Mouse (Mus musculus): ENCODE data around the gene Coro7. TPM values are rescaled to one million over a fixed set of nuclear protein-coding genes. Genes with fewer than 3 reads are reported as not detected.
A peak's percentile ranks its signal among the peaks of the same experiment; 100 is the strongest.

Gene Coro7
- polyA plus RNA-seq, 1 experiment = 17.2 TPM

GRCm38 (mm10) chr16:4678080-4678479, 1.5 kb downstream of the Coro7 start:
- H3K36me3 ChIP-seq (ENCODE audit: control insufficient read depth, insufficient read depth, low read length) = no peaks in the 10 kb centered on the region
- H3K4me3 ChIP-seq (ENCODE audit: control insufficient read depth, low read depth, low read length) = no peak overlapping the region
- no peak overlapping the region for H3K27ac ChIP-seq (ENCODE audit: control insufficient read depth, insufficient read depth, low read depth, low read length)
- H3K4me1 ChIP-seq (ENCODE audit: control insufficient read depth, insufficient read depth, low read length) = peaks cover 9% of the 10 kb centered on the region
- TF ChIP-seq POLR2A (IDR thresholded peaks at IDR 0.05; ENCODE audit: control insufficient read depth, low read depth, low read length) (no peak), CTCF (IDR thresholded peaks at IDR 0.05; ENCODE audit: control insufficient read depth, insufficient read depth, insufficient replicate concordance, low read depth, low read length) (no peak)
- no peaks in the 10 kb centered on the region for H3K27me3 ChIP-seq (ENCODE audit: control insufficient read depth, insufficient read depth, low read length)

- Histone ChIP-seq H3K27ac (ENCODE audit: control insufficient read depth, insufficient read depth, low read depth, low read length) (no peak overlapping the region), H3K4me1 (ENCODE audit: control insufficient read depth, insufficient read depth, low read length) (peaks cover 9% of the 10 kb centered on the region), H3K4me3 (ENCODE audit: control insufficient read depth, low read depth, low read length) (no peak overlapping the region), H3K36me3 (ENCODE audit: control insufficient read depth, insufficient read depth, low read length) (no peaks in the 10 kb centered on the region), H3K27me3 (ENCODE audit: control insufficient read depth, insufficient read depth, low read length) (no peaks in the 10 kb centered on the region)
- TF ChIP-seq CTCF (IDR thresholded peaks at IDR 0.05; ENCODE audit: control insufficient read depth, insufficient read depth, insufficient replicate concordance, low read depth, low read length) (no peak), POLR2A (IDR thresholded peaks at IDR 0.05; ENCODE audit: control insufficient read depth, low read depth, low read length) (no peak)
These were observed 2.7 kb downstream of the Coro7 start for GRCm38 (mm10) chr16:4676836-4677235.

- TF ChIP-seq CTCF (IDR thresholded peaks at IDR 0.05; ENCODE audit: control insufficient read depth, insufficient read depth, insufficient replicate concordance, low read depth, low read length) (no peak), POLR2A (IDR thresholded peaks at IDR 0.05; ENCODE audit: control insufficient read depth, low read depth, low read length) (no peak)
- Histone ChIP-seq H3K4me3 (ENCODE audit: control insufficient read depth, low read depth, low read length) (no peak overlapping the region), H3K27ac (ENCODE audit: control insufficient read depth, insufficient read depth, low read depth, low read length) (no peak overlapping the region), H3K4me1 (ENCODE audit: control insufficient read depth, insufficient read depth, low read length) (peaks cover 5% of the 10 kb centered on the region), H3K27me3 (ENCODE audit: control insufficient read depth, insufficient read depth, low read length) (no peaks in the 10 kb centered on the region), H3K36me3 (ENCODE audit: control insufficient read depth, insufficient read depth, low read length) (no peaks in the 10 kb centered on the region)
These were observed 5.5 kb downstream of the Coro7 start for GRCm38 (mm10) chr16:4674091-4674490.

- Histone ChIP-seq H3K36me3 (ENCODE audit: control insufficient read depth, insufficient read depth, low read length) (no peaks in the 10 kb centered on the region), H3K27me3 (ENCODE audit: control insufficient read depth, insufficient read depth, low read length) (no peaks in the 10 kb centered on the region), H3K4me1 (ENCODE audit: control insufficient read depth, insufficient read depth, low read length) (no peaks in the 10 kb centered on the region), H3K4me3 (ENCODE audit: control insufficient read depth, low read depth, low read length) (no peak overlapping the region), H3K27ac (ENCODE audit: control insufficient read depth, insufficient read depth, low read depth, low read length) (no peak overlapping the region)
- TF ChIP-seq POLR2A (IDR thresholded peaks at IDR 0.05; ENCODE audit: control insufficient read depth, low read depth, low read length) (no peak), CTCF (IDR thresholded peaks at IDR 0.05; ENCODE audit: control insufficient read depth, insufficient read depth, insufficient replicate concordance, low read depth, low read length) (no peak)
These were observed 9.3 kb downstream of the Coro7 start for GRCm38 (mm10) chr16:4670317-4670716.

GRCm38 (mm10) chr16:4667190-4667808, 12.3 kb downstream of the Coro7 start:
- TF ChIP-seq POLR2A (IDR thresholded peaks at IDR 0.05; ENCODE audit: control insufficient read depth, low read depth, low read length) = no peak
- TF ChIP-seq CTCF (IDR thresholded peaks at IDR 0.05; ENCODE audit: control insufficient read depth, insufficient read depth, insufficient replicate concordance, low read depth, low read length) = peak; percentile 78; the same call in 1 of the 2 replicates
- no peaks in the 10 kb centered on the region for H3K4me1 ChIP-seq (ENCODE audit: control insufficient read depth, insufficient read depth, low read length)
- H3K27me3 ChIP-seq (ENCODE audit: control insufficient read depth, insufficient read depth, low read length) = no peaks in the 10 kb centered on the region
- H3K4me3 ChIP-seq (ENCODE audit: control insufficient read depth, low read depth, low read length) = no peak overlapping the region
- no peaks in the 10 kb centered on the region for H3K36me3 ChIP-seq (ENCODE audit: control insufficient read depth, insufficient read depth, low read length)
- H3K27ac ChIP-seq (ENCODE audit: control insufficient read depth, insufficient read depth, low read depth, low read length) = no peak overlapping the region

- no peaks in the 10 kb centered on the region for H3K36me3 ChIP-seq (ENCODE audit: control insufficient read depth, insufficient read depth, low read length)
- H3K4me3 ChIP-seq (ENCODE audit: control insufficient read depth, low read depth, low read length) = no peak overlapping the region
- no peak for TF ChIP-seq POLR2A (IDR thresholded peaks at IDR 0.05; ENCODE audit: control insufficient read depth, low read depth, low read length)
- TF ChIP-seq CTCF (IDR thresholded peaks at IDR 0.05; ENCODE audit: control insufficient read depth, insufficient read depth, insufficient replicate concordance, low read depth, low read length) = no peak
These were observed 13.9 kb downstream of the Coro7 start for GRCm38 (mm10) chr16:4665726-4666125.

GRCm38 (mm10) chr16:4663806-4664205, 15.8 kb downstream of the Coro7 start:
- Histone ChIP-seq H3K27ac (ENCODE audit: control insufficient read depth, insufficient read depth, low read depth, low read length) (no peak overlapping the region), H3K4me3 (ENCODE audit: control insufficient read depth, low read depth, low read length) (no peak overlapping the region), H3K27me3 (ENCODE audit: control insufficient read depth, insufficient read depth, low read length) (no peaks in the 10 kb centered on the region), H3K36me3 (ENCODE audit: control insufficient read depth, insufficient read depth, low read length) (no peaks in the 10 kb centered on the region), H3K4me1 (ENCODE audit: control insufficient read depth, insufficient read depth, low read length) (no peaks in the 10 kb centered on the region)
- no peak for TF ChIP-seq POLR2A (IDR thresholded peaks at IDR 0.05; ENCODE audit: control insufficient read depth, low read depth, low read length)
- TF ChIP-seq CTCF (IDR thresholded peaks at IDR 0.05; ENCODE audit: control insufficient read depth, insufficient read depth, insufficient replicate concordance, low read depth, low read length) = no peak

More at GRCm38 (mm10) chr16:4665726-4666125, 13.9 kb downstream of the Coro7 start:
- Histone ChIP-seq H3K27me3 (ENCODE audit: control insufficient read depth, insufficient read depth, low read length) (no peaks in the 10 kb centered on the region), H3K4me1 (ENCODE audit: control insufficient read depth, insufficient read depth, low read length) (no peaks in the 10 kb centered on the region), H3K27ac (ENCODE audit: control insufficient read depth, insufficient read depth, low read depth, low read length) (no peak overlapping the region)
